Mouse (Mus musculus) left cerebral cortex, adult 8-10 months (tissue): ENCODE measurements at regions not wholly inside any gene's neighbourhood (a gene's known extent, or its start where the extent isn't known, plus 50 kb on each side); places are given as distances from the start of the nearest gene placed in this dataset.

Source experiments
- DNase-seq, 2 experiments: peaks; one replicate each; pipeline ENCODE4 v3.0.0; 2022; ENCODE audit warnings: low spot score in 2 of 2

DNA sequence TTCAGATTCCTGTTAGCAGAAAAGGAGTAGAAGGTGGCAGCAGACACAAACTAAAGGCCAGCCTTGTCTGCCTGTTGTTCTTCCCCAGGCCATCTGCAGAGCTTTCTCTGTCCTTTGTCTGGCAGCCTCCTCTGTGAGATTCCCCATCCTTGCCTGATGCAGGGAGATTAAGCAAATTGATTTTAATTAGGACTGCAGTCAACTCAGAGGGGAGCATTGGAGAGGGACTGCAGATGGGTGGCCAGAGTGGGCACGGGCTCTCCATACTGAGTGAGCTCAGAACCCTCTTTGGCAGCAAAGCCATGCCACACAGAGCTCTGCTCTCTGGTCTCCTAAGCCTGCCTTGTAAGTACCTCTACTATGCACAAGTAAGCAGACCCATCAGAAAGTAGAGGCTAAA, 158.5 kb downstream of the Maf start:
- no peak for DNase-seq

GRCm38 (mm10) chr8:115544067-115544466, 163.5 kb downstream of the Maf start:
- DNase-seq, result no peak

DNA sequence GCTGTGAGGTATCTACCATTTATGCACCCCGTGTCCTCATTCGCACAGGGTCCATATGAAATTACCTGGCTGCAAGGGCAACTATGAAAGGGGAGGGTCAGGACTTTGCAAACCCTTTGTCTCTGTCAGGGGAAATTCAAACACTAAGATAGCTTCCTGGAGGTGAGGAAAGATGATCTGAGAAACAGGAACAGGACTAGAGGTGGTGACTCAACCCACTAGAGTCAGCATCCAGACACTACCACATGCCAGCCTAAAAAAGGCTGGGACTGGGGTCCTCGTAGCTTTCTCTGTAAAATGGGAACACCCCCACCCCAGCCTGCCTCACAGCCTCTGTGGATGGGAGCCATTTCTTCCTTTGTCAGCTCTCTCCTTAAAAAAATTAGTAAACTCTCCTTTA, 164.7 kb downstream of the Maf start:
- no peak for DNase-seq

DNA sequence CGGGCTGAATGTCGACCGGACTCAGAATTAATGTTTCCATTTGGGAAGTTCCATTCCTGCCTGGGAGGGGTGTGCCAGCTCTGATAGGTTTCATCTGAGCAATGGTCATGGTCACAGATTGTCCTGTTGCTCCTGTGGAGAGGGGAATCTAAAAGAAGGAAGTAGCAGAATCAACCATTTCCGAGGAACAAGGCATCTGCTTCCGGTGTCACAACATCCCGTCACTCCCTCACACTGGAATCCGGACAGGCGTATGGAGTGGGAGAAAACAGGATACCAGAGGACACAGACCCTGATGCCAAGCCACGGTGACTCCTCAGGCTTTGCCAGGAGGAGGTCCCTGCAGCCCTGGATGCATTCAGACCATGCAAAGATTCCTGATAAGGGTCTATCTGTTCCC, 168.0 kb downstream of the Maf start:
- no peak for DNase-seq

GRCm38 (mm10) chr8:115538236-115538635, 169.4 kb downstream of the Maf start:
- no peak for DNase-seq

- no peak for DNase-seq
Measured at GRCm38 (mm10) chr8:115537761-115538160, 169.8 kb downstream of the Maf start.

DNA sequence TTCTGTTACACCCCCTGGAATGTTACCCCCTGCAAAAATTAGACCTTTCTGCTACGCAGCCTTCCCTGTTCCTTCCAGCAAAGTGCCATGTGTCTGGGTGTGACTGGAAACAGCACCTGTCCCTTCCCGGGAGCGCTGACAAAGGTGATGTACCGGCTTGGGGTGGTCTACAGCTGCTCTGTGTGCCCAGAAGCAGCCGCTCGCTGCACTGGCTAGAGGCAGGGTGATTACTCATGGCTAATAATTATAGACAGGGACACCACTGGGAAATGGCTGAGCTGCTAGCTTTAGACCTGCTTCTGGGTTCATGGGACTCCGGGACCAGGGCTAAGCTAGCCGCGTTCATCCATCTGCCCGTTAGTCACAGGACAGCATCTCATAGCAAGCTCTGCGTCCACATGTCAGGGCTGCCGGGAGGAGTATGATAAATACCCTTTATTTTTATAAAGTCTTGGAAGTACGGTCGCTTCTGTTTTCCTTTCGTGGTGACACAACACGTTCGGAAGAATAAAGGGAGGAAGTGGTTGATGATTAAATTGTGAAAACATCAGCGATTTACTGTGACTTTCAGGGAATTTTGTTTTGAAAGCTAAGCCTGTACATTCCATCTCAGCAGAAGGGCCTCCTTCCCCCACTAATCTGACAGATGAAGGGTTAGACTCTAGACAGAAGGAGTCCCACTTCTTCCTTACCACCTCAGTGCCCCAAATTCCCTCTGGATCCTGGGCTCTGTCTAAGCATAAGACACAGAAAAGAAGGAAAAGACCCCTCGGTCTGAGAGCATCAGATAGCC, 170.8 kb downstream of the Maf start:
- DNase-seq, result no peak

- DNase-seq, result no peak
Measured at GRCm38 (mm10) chr8:115536001-115536400, 171.6 kb downstream of the Maf start.

DNA sequence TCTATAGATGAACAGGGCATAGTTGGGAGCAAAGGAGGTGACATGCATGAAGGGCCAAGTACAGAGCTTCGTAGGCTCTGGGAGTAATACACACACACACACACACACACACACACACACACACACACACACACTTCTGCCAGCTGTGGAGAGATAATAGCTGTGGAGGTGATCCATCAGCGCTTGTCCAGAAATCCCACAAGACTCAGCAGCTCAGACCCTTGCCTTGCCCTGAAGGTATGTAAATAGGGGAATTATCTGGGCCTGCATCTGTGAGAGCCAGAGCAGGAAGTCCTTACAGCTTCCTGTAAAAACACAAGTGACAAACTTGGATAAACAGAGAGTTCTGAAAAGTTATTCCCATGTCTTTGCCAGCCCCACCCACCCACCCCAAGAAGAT, 173.6 kb downstream of the Maf start:
- DNase-seq, result no peak

GRCm38 (mm10) chr8:115531343-115531742, 176.3 kb downstream of the Maf start:
- no peak for DNase-seq

- DNase-seq, result peak; percentile 15 to 20
Measured at GRCm38 (mm10) chr8:115529568-115530342, 177.8 kb downstream of the Maf start.

DNA sequence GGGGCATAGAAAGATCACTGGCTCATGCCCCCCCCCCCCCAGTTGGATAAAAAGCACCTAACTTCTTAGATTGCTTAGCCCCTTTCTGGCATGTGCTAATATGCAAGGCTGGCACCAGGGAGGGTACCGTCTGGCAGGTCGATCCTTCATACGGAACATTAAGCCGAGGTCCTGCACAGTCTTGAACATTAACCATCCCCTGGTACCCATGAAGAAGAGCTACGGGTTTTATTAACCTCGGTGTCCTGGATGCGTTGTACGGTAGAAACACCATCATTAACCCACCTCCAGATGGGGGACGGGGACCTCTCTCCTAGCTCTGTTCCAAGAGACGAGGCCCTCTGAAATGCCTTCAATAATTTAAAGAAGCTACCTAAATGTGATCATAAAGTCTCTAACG, 178.7 kb downstream of the Maf start:
- no peak for DNase-seq

DNA sequence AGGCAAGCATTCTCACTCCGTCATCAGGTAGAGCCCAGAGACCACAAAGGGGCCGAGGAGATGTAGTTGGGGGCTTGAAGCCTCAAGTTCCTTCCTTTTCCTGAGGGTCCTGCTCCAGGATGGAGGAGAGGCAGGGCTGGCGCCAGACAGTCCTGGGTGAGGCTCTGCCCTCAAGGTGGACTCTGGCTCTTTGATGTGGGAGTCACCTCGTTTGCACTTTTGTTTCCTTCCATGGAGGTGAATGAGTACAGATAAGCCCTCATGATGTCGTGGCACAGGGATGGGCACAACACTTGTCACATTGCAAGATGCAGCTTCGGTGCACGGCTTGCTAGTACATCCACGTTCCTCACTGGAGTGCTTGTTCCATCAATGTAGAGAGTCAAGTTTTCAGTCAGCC, 182.4 kb downstream of the Maf start:
- DNase-seq, result no peak

GRCm38 (mm10) chr8:115524713-115525112, 182.9 kb downstream of the Maf start:
- no peak for DNase-seq

GRCm38 (mm10) chr8:115522527-115522926, 185.1 kb downstream of the Maf start:
- no peak for DNase-seq

GRCm38 (mm10) chr8:115515647-115516046, 191.9 kb downstream of the Maf start:
- DNase-seq, result no peak

GRCm38 (mm10) chr8:115514485-115514884, 193.1 kb downstream of the Maf start:
- DNase-seq, result no peak

- DNase-seq, result no peak
Measured at GRCm38 (mm10) chr8:115507180-115507579, 200.4 kb downstream of the Maf start.

DNA sequence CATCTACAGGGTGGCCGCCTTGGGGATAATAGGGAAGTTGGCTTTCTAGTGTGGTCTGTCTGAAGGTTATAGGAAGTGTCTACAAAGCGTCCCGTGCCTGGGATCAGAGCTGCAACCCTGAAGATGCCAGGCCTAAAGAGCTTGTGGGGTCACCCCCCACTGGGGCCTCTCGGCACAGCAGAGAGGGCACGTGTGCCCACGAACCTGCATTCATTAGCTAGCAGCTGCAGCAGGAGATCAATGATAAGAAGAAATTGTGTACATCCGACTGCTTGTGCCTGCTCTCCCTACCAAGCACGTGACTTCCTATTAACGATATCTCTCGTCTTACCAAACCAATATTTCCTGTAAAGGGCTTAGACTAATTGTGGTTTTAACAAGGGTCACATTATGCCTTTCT, 200.9 kb downstream of the Maf start:
- no peak for DNase-seq

DNA sequence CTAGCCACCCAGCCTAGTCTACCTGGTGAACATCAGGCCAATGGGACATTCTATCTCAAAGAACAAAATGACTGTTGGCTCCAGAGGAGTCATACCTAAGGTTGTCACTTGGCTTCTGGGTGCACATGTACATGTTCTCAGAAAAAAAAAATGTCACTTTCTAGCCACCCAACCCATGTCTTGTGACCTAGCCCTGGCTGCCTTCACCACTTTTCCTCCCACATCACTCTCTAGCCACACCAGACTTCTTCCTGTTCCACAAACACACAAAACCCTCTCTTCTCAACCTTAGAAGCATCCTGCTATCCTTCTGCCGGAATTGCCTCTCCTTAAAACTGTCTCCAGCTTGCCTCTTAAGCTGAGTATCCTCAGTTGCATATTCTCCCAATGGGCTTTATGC, 211.6 kb downstream of the Maf start:
- no peak for DNase-seq

DNA sequence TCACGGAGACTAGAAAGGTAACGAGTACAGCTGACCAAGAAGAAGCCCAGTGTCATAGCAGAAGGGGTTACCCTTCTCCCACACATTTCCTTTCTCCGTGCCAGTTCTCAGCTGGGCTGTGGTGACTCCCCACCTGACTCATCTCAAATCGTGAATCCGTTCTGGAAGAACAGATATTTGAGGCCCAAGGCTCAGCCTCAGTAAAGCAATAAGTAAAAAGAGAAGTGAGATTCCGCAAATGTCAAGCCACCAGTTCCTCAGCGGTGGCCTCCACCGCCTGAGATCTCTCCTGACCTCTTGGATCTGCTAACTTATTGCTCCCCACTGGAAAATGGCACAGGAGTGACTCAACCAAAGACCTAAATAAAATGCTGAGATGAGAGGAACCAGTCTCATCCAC, 213.2 kb downstream of the Maf start:
- no peak for DNase-seq

DNA sequence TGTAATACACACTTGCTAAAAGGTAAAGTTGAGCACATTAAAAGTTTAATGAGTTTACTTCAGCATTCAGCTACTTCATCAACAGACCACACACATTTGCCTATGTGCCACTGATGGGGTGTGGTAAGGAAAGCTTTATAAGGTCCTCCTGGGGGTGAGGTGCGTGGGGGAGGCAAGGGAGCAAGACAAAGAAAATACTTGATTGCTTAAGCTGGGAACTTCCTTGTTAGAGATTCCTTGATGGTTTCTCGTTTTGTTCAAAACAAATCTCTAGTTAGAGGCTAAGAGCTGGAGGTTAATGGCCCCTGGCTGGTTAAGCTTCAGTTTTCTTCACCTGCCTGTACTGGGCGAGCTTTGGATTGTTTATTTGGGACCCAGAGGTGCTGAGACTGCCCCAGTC, 220.7 kb downstream of the Maf start:
- no peak for DNase-seq

- DNase-seq, result no peak
Measured at GRCm38 (mm10) chr8:115481136-115481535, 226.5 kb downstream of the Maf start.
